Mouse (Mus musculus) adrenal gland, postnatal 4 days (tissue): Measurements from ENCODE around the gene Clic1. TPM values are rescaled to one million over a fixed set of nuclear protein-coding genes. Genes with fewer than 3 reads are reported as not detected.

Source experiments
- DNase-seq, 2 experiments: peaks; one replicate each; pipeline ENCODE4 v3.0.0; 2021 to 2022; ENCODE audit warnings: low spot score in 2 of 2, mixed read lengths in 2 of 2
- total RNA-seq, 2 experiments: library from RNA; stranded (reverse); gene quantifications; 2 replicates each; pipeline ENCODE4 v1.2.3; 2021

Gene Clic1
- total RNA-seq, 2 experiments from 2014 or later, result 137 to 146 TPM

GRCm38 (mm10) chr17:35063466-35063865 lies 13.7 kb downstream of the Clic1 start:
- DNase-seq, result no peak

- DNase-seq, result no peak
Observed at GRCm38 (mm10) chr17:35064378-35064877, 14.7 kb downstream of the Clic1 start.

GRCm38 (mm10) chr17:35064951-35065947 lies 15.5 kb downstream of the Clic1 start, which contains the start of gene Ly6g6c:
Gene Ly6g6c, plus strand, starts transcription at chr17:35065388.
- DNase-seq, result no peak

GRCm38 (mm10) chr17:35066084-35066483 lies 16.3 kb downstream of the Clic1 start, which contains the start of gene Mpig6b:
Gene Mpig6b, minus strand, starts transcription at chr17:35066184.
- no peak for DNase-seq

DNA sequence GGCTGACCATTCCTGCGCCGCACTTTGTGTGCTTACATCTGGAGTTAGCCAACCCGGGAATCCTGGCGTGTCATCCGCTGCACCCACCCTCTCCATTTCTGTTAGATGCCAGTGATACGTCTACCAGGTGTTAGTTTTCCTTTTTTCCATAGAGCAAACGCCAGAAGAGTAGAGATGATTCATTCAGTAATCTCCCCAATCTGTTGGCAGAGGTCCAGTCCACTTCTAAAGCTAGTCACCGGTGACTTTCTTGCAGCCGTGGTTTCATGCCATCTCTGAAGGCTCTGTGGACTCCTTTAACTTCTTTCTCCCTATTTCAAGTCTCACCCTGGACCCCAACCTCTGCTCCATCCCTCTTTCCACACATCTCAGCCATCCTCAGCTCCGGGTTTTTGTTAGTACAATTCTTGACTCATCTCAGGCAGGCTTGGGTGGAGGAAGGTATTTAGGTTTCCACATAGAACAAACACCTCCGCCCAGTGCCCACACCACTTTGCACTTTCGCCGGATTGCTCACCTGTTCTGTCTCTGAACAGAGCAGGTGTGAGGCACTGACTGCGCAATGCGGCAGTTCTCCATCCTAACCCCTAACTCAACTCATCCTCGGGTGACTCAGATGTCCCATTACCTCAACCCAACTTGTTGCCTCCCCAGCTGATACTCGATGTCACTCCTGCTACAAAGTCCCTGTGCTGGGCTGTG lies 18.6 kb downstream of the Clic1 start:
- no peak for DNase-seq

DNA sequence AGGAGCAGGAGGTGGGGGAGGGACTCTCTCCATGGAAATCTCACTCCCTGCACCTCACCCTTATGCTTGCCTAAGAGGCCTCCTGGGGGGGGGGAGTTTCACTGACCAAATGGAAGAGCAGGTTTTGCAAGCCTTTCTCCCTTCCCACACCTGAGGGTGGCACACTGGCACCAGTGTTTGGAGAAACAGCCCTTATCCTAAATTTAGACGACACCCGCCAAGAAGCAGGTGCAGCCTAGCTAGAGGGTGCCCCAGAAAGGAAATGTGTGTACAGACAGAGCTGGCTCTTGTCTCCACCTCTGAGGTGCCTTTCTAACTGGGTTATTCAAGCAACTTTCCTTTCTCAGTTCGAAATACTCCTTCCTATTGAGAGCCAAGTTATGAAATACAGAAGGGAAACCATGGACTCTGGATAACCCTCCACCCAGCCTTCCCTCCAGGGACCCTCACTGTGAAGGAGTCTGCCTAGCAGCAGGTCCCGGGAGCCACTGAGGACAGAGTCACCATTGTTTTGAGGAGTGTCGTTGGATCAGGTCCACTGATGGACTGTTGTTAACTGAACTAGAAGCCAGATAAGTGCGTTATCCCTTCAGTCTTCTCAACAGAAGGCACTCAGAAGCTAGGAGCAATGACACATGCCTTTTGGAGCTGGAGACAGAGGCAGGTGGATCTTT lies 20.9 kb downstream of the Clic1 start:
- DNase-seq, result no peak

DNA sequence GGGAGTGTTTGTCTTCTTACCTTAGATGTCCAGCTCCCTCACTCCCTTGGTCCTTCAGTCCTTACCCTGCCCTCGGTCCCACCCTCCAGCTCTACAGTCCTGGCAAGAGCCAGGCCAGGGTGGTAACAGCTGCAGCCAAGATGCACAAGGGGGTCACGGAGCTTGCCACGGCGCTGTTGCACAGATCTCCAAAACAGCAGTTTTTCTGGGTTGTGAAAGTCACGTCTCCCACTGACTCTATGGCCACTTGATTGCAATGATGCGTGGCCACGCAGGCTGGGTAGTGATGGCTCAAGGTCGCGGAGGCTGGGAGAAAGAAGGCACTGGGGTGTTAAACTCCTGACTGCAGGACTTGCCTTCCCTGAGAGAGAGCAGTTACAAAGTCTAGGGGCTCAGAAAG lies 21.7 kb downstream of the Clic1 start:
- no peak for DNase-seq

- no peak for DNase-seq
Observed at GRCm38 (mm10) chr17:35074097-35074496, 24.3 kb downstream of the Clic1 start.

DNA sequence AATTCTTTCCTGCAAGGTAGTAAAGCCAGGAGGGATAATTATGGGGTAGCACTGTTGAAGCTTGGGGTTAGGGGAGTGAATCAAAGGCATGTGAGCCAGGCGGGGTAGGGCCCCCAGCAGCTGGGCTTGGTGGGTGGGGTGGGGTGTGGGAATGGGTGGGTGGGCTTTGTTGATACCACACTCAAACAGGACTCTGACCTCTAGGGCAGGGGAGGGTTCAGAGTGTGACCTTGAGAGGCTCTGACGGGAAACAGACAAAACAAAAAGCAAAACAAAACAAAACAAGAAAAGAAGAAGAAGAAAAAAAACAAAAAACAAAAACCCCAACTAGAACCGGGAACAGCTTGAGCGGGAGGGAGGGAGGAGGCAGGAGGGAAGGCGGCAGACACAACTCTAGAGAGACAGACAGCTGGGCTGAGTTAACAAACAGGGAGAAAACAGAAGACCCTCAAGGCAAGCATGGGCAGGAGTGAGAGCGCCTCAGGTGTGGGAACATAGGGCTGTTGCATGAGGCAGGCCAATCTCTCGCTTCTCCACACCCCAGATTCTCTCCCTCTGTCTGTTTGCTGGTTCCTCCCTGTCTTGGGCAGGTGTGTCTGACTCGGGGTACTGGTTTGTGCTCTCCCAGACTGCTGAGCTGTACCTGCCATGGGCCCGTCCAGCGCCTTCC lies 26.9 kb downstream of the Clic1 start, which contains the start of gene Ly6g6e:
Gene Ly6g6e, plus strand, starts transcription at position 396 of the 670 bp plus-strand sequence.
- no peak for DNase-seq

DNA sequence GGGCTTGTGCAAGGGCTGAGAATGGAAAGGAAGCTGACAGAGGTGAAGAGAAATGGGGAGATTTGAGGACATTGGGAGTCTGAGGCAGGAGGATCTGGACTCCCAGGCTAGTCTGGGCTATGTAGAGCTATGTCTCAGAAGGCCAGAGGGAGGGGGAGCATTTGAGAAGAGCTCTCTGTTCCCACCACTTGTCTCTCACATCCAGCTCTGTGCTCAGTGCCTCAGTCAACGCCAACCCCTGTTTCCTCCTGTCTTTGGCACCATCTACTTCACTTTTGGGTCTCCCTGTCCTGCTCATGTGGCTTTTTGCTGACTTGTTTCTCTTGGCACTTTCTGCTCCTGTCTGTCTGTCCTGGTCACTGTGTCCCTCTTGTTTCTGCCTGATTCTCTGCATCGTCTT lies 27.5 kb downstream of the Clic1 start:
- no peak for DNase-seq

DNA sequence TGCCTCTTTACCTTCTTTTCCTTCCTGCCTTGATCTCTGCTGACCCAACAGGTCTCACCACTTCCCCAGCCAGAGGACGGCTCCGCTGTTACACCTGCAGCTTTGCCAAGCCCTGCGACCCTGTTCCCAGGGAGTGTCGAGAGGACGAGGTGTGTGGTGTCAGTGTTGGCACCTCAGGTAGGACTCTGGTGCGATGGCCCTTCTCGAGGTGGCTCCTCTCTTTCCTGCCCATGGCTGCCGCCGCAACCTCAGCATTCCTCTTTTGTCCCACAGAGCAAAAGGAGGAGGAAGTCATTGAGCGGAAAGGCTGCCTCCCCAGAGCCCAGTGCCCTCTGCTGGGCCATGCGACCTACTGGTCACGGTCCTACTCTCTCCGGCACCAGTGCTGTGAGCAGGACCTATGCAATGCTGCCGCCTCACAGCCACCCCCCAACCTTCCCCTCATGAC lies 28.0 kb downstream of the Clic1 start, which contains the start of gene Ly6g6d:
Gene Ly6g6d, minus strand, starts transcription at position 280 of the 448 bp plus-strand sequence.
- DNase-seq, result no peak

DNA sequence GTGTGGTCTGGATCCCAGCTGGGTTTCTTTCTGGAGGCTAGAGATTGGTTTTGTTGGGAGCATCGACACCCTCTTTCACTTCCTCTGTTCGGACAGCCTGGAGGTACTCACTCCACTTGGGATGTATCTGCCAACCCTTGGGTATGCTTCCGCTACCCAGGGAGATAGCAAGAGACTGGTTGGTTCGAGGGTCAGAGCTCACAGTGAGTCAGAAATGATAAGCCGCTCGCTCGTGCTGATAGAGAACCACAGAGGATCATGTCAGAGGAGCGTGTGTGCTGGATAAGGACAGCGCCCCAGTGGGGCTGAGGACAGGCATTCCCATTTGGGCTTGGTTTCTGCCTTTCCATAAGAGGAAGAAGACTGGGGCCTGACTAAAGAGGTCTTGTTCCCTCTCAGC lies 30.0 kb downstream of the Clic1 start:
- DNase-seq, result no peak

- DNase-seq, result no peak
Observed at GRCm38 (mm10) chr17:35080248-35080647, 30.5 kb downstream of the Clic1 start.

DNA sequence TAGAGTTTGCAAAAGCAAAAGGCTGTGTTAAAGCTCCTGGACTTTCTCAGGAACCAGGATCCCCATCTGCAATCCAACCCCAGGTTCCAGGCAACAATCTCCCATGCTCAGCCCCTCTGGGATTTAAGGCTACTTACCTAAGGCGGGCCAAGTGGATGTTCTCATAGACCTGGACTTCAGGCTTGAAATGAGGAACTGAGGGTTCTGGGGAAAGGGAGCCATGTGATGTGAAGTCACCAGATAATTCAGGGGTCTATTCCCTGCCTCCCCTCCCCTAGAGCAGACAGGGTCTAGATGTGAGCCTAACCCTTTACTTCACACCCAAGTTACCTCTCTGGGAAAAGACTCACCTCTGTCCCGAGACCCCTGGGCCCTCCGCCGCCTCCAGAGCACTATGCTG lies 30.9 kb downstream of the Clic1 start:
- no peak for DNase-seq

- DNase-seq, result no peak
Observed at GRCm38 (mm10) chr17:35082841-35083576, 33.2 kb downstream of the Clic1 start.

DNA sequence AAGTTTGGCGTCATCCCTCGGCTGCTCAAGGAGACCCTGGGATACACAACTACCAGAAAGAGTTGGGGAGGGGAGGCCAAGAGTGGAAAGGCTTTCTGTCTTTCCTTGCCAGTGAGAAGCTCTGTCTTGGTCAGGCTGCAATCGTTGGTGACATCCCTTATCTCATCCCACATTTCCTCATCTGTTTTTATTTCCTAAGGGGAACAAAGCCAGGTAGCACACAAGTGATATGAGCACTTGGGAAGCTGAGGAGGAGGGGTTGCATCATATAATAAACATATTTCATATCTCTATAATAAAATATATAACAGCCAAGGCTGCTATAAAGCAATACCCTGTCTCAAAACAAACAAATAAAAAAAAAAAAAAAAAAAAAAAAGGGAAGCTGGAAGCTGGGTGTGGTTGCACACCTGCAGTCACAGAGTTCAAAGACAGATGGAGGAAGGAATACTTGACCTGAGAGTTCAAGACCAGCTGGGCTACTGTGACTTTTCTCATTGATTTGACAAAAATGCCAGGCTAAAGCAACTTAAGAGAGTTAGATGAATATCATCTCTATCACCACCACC lies 34.2 kb downstream of the Clic1 start:
- DNase-seq, result no peak

DNA sequence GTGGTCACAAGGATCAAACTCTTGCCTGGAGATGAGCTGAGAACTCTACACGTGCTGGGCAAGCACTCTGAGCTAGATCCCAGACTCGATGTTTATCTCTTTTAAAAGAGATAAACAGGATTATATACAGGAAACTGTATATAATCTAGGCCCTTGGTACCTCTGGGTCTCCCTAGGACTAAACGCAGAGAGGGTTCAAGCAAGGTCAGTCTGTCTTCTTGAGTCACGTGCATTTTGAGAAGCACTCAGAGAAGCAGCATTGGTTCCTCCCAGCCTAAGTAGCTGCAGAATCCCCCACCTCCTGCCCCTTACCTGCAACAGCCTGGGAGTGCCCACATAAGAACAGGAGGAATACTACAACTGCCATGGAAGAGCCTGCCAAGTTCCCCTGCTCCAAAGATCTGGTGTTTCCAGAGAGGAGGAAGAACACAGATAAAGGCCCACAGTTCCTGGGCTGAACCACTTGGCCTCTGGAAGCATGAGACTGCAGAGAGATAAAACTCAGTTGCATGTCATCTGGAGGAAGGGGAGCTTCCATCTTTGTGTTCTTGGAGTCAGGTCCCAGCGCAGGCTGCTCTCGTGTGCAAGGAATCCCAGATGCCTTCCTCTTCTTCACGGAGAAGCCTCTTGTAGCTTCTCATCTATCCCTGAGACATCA lies 35.6 kb downstream of the Clic1 start, which contains the start of gene Ly6g6f:
Gene Ly6g6f, minus strand, starts transcription at position 403 of the 658 bp plus-strand sequence.
- no peak for DNase-seq

DNA sequence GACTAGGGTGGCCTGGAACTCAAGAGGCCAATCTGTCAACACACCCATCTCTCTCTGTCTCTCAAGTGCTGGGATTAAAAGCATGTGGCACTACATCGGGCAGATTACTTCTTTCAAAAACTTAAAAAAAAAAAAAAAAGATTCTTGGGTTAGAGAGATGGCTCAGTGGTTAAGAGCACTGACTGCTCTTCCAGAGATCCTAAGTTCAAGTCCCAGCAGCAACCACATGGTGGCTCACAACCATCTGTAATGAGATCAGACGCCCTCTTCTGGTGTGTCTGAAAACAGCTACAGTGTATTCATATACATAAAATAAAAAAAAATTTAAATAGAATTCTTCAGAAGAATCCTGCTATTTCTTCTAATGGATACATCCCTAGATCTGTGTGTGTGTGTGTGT lies 38.4 kb downstream of the Clic1 start:
- no peak for DNase-seq
